Mouse (Mus musculus) stomach, embryonic 14.5 days (tissue): Measurements from ENCODE around the gene Plxnc1. TPM values are rescaled to one million over a fixed set of nuclear protein-coding genes. Genes with fewer than 3 reads are reported as not detected.
A peak's percentile ranks its signal among the peaks of the same experiment; 100 is the strongest.

Experiments
- ATAC-seq: fragments of 200-750 bp; cut with Nextera tagmentation; 2 replicates; pipeline ENCODE4 v1.8.0; 2017; ENCODE audit warnings: low read depth, moderate TSS enrichment; ENCODE audit not compliant: insufficient number of reproducible peaks, insufficient read depth, low FRiP score
- H3K27ac ChIP-seq: fragments of 300-500 bp; sonication (generic); 2 replicates; pipeline ENCODE4 v1.5.1; 2014; ENCODE audit warnings: mild to moderate bottlenecking, low read length, moderate library complexity, mixed read lengths
- H3K27me3 ChIP-seq: fragments of 300-500 bp; sonication (generic); 2 replicates; pipeline ENCODE4 v1.6.1; 2014; ENCODE audit warnings: low read length, control low read depth, mixed read lengths; ENCODE audit not compliant: control insufficient read depth, insufficient read depth
- H3K36me3 ChIP-seq: fragments of 300-500 bp; sonication (generic); 2 replicates; pipeline ENCODE4 v1.6.1; 2014; ENCODE audit warnings: mild to moderate bottlenecking, control low read depth, low read length, moderate library complexity, mixed read lengths; ENCODE audit not compliant: control insufficient read depth, insufficient read depth
- H3K4me1 ChIP-seq: fragments of 300-500 bp; sonication (generic); 2 replicates; pipeline ENCODE4 v1.6.1; 2014; ENCODE audit warnings: low read length, control low read depth, mixed read lengths; ENCODE audit not compliant: control insufficient read depth, insufficient read depth
- H3K4me2 ChIP-seq: fragments of 300-500 bp; sonication (generic); replicated peaks from 2 replicates; pipeline ENCODE4 v1.6.1; 2014; ENCODE audit warnings: low read depth, low read length, control low read depth
- H3K4me3 ChIP-seq: fragments of 300-500 bp; sonication (generic); 2 replicates; pipeline ENCODE4 v1.5.1; 2014; ENCODE audit warnings: low read depth, low read length, control low read depth
- H3K9ac ChIP-seq: fragments of 300-500 bp; sonication (generic); replicated peaks from 2 replicates; pipeline ENCODE4 v1.6.1; 2014; ENCODE audit warnings: low read depth, mild to moderate bottlenecking, control low read depth, low read length, moderate library complexity, mixed read lengths
- H3K9me3 ChIP-seq: fragments of 300-500 bp; sonication (generic); 2 replicates; pipeline ENCODE4 v1.6.1; 2016; ENCODE audit warnings: low read depth, low read length, control low read depth; ENCODE audit not compliant: control insufficient read depth
- WGBS: fragments of 180-500 bp; shearing (Covaris S2); extraction: QIAGEN DNeasy Blood & Tissue Kit; methylation state at CpG from one replicate; pipeline ENCODE4 v1.1.7; 2014; 5-methylcytosine and 5-hydroxymethylcytosine counted together
- polyA plus RNA-seq: library from polyadenylated mRNA; unstranded; fragments of >200 nt; fragmentation: Nextera tagmentation; extraction: Ambion mirVana; gene quantifications from 2 replicates; pipeline ENCODE4 v1.2.1, GENCODE M21; 2014

Plxnc1 gene
- polyA plus RNA-seq, 1 experiment from 2014 or later, result 2.3 TPM

DNA sequence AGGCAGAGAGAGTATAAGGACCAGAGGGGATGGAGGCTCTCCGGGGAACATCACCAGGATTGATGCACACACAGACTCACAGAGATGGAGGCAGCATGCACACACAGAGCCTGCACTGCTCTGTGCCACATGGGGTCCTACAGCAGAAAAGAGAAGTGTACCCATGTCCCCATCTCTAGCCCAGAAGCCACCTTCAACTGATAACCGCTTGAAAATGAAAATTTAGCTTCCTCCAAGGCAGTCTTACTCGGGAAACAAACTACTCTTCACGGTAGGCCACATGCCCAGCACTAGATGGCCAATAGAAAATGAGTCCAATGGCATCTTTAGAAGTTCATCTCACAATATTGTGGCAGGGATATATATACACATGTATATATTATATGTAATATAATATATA is 9.4 kb downstream of the Plxnc1 start:
- Histone ChIP-seq H3K4me3 (no peak overlapping the region), H3K9me3 (no peaks in the 10 kb centered on the region), H3K36me3 (no peaks in the 10 kb centered on the region), H3K27ac (no peak overlapping the region), H3K4me2 (no peak overlapping the region), H3K9ac (no peak overlapping the region), H3K4me1 (peaks cover 4% of the 10 kb centered on the region; the same call in 1 of the 2 replicates), H3K27me3 (no peaks in the 10 kb centered on the region)
- 85% methylated on average over 4 of the region's 4 CpGs for WGBS
- no peak for ATAC-seq

GRCm38 (mm10) chr10:94934151-94934614 is 10.5 kb downstream of the Plxnc1 start:
- Histone ChIP-seq H3K27me3 (no peaks in the 10 kb centered on the region), H3K36me3 (no peaks in the 10 kb centered on the region), H3K9me3 (no peaks in the 10 kb centered on the region), H3K27ac (no peak overlapping the region), H3K4me3 (no peak overlapping the region), H3K4me2 (no peak overlapping the region), H3K4me1 (peaks cover 4% of the 10 kb centered on the region; the same call in 1 of the 2 replicates), H3K9ac (no peak overlapping the region)
- WGBS, result 82% methylated on average over 9 of the region's 9 CpGs
- no peak for ATAC-seq

- H3K4me3 ChIP-seq, result no peak overlapping the region
- no peak overlapping the region for H3K9ac ChIP-seq
- no peak overlapping the region for H3K4me2 ChIP-seq
- H3K27me3 ChIP-seq, result no peaks in the 10 kb centered on the region
- H3K9me3 ChIP-seq, result no peaks in the 10 kb centered on the region
- WGBS, result 27% methylated on average over 9 of the region's 9 CpGs
- peak; percentile 94; the same call in 1 of the 2 replicates for ATAC-seq
- H3K36me3 ChIP-seq, result no peaks in the 10 kb centered on the region
- H3K27ac ChIP-seq, result peak overlapping the region; percentile 67; the same call in 1 of the 2 replicates
- peaks cover 4% of the 10 kb centered on the region; the same call in 1 of the 2 replicates for H3K4me1 ChIP-seq
Observed at GRCm38 (mm10) chr10:94931961-94932832, 12.4 kb downstream of the Plxnc1 start.

DNA sequence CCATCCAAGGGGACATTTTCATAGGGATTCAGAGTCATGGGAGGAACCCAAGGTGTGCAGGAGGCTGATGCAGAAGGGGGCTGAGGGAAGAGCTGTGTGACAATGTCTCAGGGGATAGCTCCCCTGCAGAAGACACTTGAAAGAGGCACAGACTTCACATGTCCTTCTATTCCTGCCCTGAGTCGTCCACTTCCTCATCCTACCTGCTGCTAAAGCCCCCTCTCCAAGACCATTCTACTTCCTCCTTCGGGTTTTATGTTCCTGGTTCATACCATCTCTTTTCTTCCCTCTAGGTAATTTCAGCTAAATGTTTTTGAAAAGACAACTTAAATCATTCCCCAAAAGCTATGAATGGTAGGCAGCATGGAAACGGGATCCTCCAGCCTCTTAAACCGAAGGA is 16.5 kb downstream of the Plxnc1 start:
- no peaks in the 10 kb centered on the region for H3K36me3 ChIP-seq
- no peak overlapping the region for H3K27ac ChIP-seq
- ATAC-seq, result no peak
- no peaks in the 10 kb centered on the region for H3K27me3 ChIP-seq
- WGBS, result 92% methylated on average over 4 of the region's 4 CpGs
- peaks cover 4% of the 10 kb centered on the region; the same call in 1 of the 2 replicates for H3K4me1 ChIP-seq
- no peak overlapping the region for H3K9ac ChIP-seq
- H3K4me3 ChIP-seq, result no peak overlapping the region
- H3K4me2 ChIP-seq, result no peak overlapping the region
- no peaks in the 10 kb centered on the region for H3K9me3 ChIP-seq

DNA sequence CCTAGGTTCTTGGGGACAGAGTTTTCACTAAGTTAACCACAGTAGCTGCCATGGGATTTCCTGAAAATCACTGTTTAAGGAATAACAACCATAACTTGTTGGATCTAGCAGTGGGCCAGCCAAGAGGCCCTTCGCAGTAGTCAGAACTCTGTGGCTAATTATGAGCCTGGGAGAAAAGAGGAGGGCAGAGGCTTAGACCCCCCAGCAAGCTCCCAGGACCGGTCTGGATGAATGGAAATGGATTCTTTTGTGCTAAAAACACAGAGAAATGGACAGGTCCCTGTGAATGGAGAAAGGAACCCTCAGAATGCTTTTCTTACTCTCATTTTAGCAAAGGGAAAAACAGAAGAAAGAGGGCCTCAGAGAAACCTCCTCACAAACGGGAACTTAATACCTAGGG is 18.3 kb downstream of the Plxnc1 start:
- 77% methylated on average over 3 of the region's 3 CpGs for WGBS

GRCm38 (mm10) chr10:94924878-94925277 is 19.8 kb downstream of the Plxnc1 start:
- H3K4me2 ChIP-seq, result no peak overlapping the region
- WGBS, result 91% methylated on average over 4 of the region's 4 CpGs
- H3K4me1 ChIP-seq, result no peaks in the 10 kb centered on the region
- no peaks in the 10 kb centered on the region for H3K9me3 ChIP-seq
- no peak overlapping the region for H3K27ac ChIP-seq
- no peak for ATAC-seq
- H3K27me3 ChIP-seq, result no peaks in the 10 kb centered on the region
- H3K36me3 ChIP-seq, result no peaks in the 10 kb centered on the region
- no peak overlapping the region for H3K9ac ChIP-seq
- no peak overlapping the region for H3K4me3 ChIP-seq

More for the DNA sequence above, 18.3 kb downstream of the Plxnc1 start:
- Histone ChIP-seq H3K4me3 (no peak overlapping the region), H3K9ac (no peak overlapping the region), H3K36me3 (no peaks in the 10 kb centered on the region), H3K4me1 (no peaks in the 10 kb centered on the region), H3K4me2 (no peak overlapping the region), H3K27me3 (no peaks in the 10 kb centered on the region), H3K9me3 (no peaks in the 10 kb centered on the region), H3K27ac (no peak overlapping the region)
- no peak for ATAC-seq

DNA sequence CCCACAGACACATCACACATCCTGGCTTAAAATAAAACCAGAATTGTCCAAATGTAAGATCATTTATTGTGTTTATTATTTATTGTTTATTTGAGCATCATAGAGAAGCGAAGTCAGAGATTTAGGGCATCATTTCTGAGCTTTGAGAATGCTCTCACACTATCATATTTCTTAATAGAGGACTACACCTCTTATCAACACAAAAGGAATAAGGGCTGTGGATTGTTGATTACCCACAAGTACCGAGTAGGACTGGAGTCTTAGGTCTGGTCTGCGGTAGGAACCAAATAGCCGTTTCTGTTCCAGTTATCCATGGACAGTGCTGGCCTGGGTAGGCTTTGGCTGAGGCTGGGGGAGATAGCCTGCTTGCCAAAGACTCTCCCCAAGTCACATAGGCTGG is 20.2 kb downstream of the Plxnc1 start:
- H3K36me3 ChIP-seq, result no peaks in the 10 kb centered on the region
- H3K27me3 ChIP-seq, result no peaks in the 10 kb centered on the region
- H3K9ac ChIP-seq, result no peak overlapping the region
- no peak for ATAC-seq
- 82% methylated on average over 4 of the region's 4 CpGs for WGBS
- no peak overlapping the region for H3K27ac ChIP-seq
- no peak overlapping the region for H3K4me2 ChIP-seq
- H3K4me1 ChIP-seq, result no peaks in the 10 kb centered on the region
- no peak overlapping the region for H3K4me3 ChIP-seq
- no peaks in the 10 kb centered on the region for H3K9me3 ChIP-seq

GRCm38 (mm10) chr10:94923337-94923762 is 21.3 kb downstream of the Plxnc1 start:
- Histone ChIP-seq H3K4me2 (no peak overlapping the region), H3K27me3 (no peaks in the 10 kb centered on the region), H3K4me3 (no peak overlapping the region), H3K9ac (no peak overlapping the region), H3K4me1 (no peaks in the 10 kb centered on the region), H3K27ac (no peak overlapping the region), H3K36me3 (no peaks in the 10 kb centered on the region), H3K9me3 (no peaks in the 10 kb centered on the region)
- 56% methylated on average over 7 of the region's 7 CpGs for WGBS
- ATAC-seq, result no peak
